Mouse (Mus musculus): ENCODE data around the gene Yy1.

GRCm38 (mm10) chr12:108764917-108765678 lies 27.7 kb upstream of the Yy1 start:
- no peak for TF ChIP-seq CTCF (IDR thresholded peaks at IDR 0.05; ENCODE audit: control insufficient read depth, insufficient read depth, insufficient read length)
- TF ChIP-seq MYOG (IDR thresholded peaks at IDR 0.05; ENCODE audit: control insufficient read depth, extremely low read depth, insufficient read length) = no peak
- TF ChIP-seq MAX (IDR thresholded peaks at IDR 0.05) = no peak
- TF ChIP-seq USF1 (IDR thresholded peaks at IDR 0.05; ENCODE audit: low read depth) = no peak

Data from C2C12 (cell line).